Mouse (Mus musculus) liver (tissue): ENCODE results near the gene Mknk1.

Experiments used
- DNase-seq: peaks from one replicate; pipeline ENCODE4 v3.0.0-alpha.2; 2020; ENCODE audit warnings: mixed read lengths

Mknk1 gene

GRCm38 (mm10) chr4:115897901-115898631, 59.1 kb downstream of the Mknk1 start:
- peak; percentile 16 for DNase-seq

DNA sequence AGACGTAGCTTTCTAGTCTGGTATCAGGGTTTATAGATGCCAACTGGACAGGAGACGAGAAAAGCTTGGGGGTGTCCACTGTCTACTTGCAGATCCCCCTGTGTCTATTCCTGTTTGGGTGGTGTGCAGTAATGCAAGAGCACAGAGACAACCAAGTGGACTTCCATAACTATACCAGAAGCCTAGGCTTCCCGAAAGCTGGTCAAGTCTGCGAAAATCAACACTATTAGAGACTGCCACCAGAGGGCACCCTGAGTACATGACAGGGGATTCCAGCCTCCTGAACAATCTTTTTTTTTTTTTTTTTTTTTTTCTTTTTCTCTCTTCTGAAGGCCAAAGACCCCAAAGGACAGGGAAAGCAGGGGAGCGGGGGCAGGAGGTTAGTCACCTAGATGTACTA, 63.8 kb downstream of the Mknk1 start:
- peak; percentile 75 for DNase-seq

- DNase-seq: no peak
Measured at GRCm38 (mm10) chr4:115904375-115904774, 65.4 kb downstream of the Mknk1 start.

- no peak for DNase-seq
Measured at GRCm38 (mm10) chr4:115905701-115906100, 66.7 kb downstream of the Mknk1 start.

- no peak for DNase-seq
Measured at GRCm38 (mm10) chr4:115906791-115907190, 67.8 kb downstream of the Mknk1 start.

- no peak for DNase-seq
Measured at GRCm38 (mm10) chr4:115907994-115908393, 69.0 kb downstream of the Mknk1 start.

DNA sequence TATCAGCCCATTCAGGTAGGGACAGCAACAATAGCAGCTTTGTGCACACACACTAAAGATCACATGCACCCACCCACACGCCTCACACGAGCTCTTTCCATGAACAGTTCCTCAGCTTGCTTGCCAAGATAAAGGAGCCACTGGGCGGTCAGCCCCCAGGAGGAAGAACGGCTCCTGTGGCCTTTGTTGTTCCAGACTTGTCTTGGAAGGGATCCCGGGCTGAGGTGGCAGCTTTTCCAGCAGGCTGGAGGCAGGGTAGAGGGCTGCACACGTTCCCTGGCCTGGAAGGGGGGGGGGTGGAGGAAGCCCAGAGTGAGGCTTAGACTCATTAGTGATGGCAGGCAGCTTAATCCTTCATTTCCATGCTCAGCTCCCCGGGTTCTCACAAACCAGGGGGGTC, 69.6 kb downstream of the Mknk1 start:
- DNase-seq: no peak

DNA sequence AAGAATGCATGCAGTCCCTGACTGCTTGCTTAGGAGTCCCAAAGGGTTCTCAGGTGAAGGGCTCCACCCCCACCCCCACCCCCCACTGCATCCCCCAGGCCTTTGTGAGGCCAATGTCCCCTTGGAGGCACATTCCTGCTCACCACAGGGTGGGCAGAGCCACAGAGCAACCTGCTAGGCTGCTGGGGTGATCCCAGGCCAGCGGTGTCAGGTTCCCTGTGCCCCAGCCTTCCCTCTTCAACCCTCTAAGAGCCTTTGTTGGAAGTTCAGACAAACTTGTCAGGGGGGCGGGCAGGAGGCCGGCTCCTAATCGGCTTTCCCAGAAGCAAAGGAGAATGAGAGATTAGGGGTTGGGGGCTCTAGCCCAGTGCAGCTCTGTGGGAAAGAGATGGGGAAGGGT, 72.6 kb downstream of the Mknk1 start:
- DNase-seq: no peak

- no peak for DNase-seq
Measured at GRCm38 (mm10) chr4:115919911-115920310, 80.9 kb downstream of the Mknk1 start.

GRCm38 (mm10) chr4:115922688-115923087, 83.7 kb downstream of the Mknk1 start:
- no peak for DNase-seq

- DNase-seq: no peak
Measured at GRCm38 (mm10) chr4:115923262-115923880, 84.4 kb downstream of the Mknk1 start.

DNA sequence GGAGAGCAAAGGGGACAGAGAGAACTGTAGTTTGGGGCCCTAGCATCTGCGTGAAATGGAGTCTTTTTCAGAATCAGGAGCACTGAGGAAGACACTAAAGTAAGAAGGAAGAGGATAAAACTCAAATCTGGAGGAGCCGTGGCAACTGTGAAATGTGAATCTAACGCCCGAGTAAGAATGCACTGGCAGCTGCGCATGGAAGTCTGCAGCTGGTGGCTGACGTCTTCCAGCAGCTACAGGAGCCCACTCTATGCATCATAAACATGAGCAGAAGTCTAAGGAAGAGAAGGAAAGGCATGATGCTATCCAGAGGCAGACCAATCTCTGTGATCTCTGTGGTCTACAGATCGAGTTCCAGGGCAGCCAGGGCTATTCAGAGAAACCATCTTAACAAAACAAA, 88.6 kb downstream of the Mknk1 start:
- DNase-seq: no peak
